In the genomic region with DNA sequence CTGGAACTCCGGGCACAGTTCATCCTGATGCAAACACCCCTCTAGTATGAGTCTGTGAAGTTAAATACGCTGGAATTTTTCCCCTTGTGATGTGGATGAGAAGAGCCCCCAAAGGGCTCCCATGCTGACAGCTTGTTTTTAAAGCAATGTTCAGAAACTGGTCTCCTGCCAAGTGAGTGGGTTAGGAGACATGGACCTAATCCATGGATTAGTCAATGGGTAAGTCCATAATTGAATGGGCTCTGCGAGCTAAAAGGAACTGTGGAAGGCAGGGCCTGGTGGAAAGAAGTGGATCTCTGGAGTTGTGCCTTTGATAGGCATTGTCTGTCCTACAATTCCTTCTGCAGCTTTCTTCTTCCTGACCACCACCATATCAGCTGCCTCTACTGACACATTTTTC, we compare ENCODE assay signal across 16 mouse cellular contexts.
"Had no signal": no experiment of that assay in that cellular context is flagged by ENCODE, and none has a peak within 500 bp of the region (broad histone marks: within the 10 kb centered on the region; RNA-seq: fewer than 3 reads in every experiment).

No protein-coding gene starts in this region.

- H3K4me1 ChIP-seq: midbrain, embryonic 10.5 days; midbrain, embryonic 12.5 days; neural tube, embryonic 13.5 days; neural tube, embryonic 15.5 days; stomach, embryonic 15.5 days had no signal

- H3K9ac ChIP-seq: lung, embryonic 14.5 days; midbrain, embryonic 12.5 days; neural tube, embryonic 13.5 days; neural tube, embryonic 15.5 days; stomach, embryonic 15.5 days had no signal

- H3K27ac ChIP-seq: midbrain, embryonic 10.5 days; midbrain, embryonic 12.5 days; neural tube, embryonic 13.5 days; neural tube, embryonic 15.5 days; stomach, embryonic 15.5 days; stomach, postnatal 0 days had no signal

- H3K4me2 ChIP-seq: lung, embryonic 14.5 days; midbrain, embryonic 12.5 days; neural tube, embryonic 13.5 days; neural tube, embryonic 15.5 days; stomach, embryonic 15.5 days had no signal

- H3K36me3 ChIP-seq: midbrain, embryonic 10.5 days; midbrain, embryonic 12.5 days; neural tube, embryonic 13.5 days; neural tube, embryonic 15.5 days; stomach, embryonic 15.5 days had no signal

- ATAC-seq: midbrain, embryonic 16.5 days had no signal

- H3K4me3 ChIP-seq: midbrain, embryonic 10.5 days; midbrain, embryonic 12.5 days; myocyte; neural tube, embryonic 13.5 days; neural tube, embryonic 15.5 days; stomach, embryonic 15.5 days had no signal

- H3K27me3 ChIP-seq: midbrain, embryonic 12.5 days; neural tube, embryonic 13.5 days; neural tube, embryonic 15.5 days; stomach, embryonic 15.5 days had no signal

- H3K9me3 ChIP-seq: midbrain, embryonic 10.5 days; midbrain, embryonic 12.5 days; neural tube, embryonic 13.5 days; neural tube, embryonic 15.5 days; stomach, embryonic 15.5 days had no signal

- DNase-seq: lung, embryonic 14.5 days; lung, postnatal 10 days; lung, postnatal 4 days; midbrain, embryonic 14.5 days; right cerebral cortex, postnatal 14 days; thymus, adult 2 months; thymus, postnatal 25 days; thymus, postnatal 4 days had no signal
